Mouse (Mus musculus) heart, adult 2 months (tissue): ENCODE measurements around the gene Olfr678.

ENCODE experiments used
- CTCF ChIP-seq: fragments of 200-600 bp; IDR thresholded peaks from 2 replicates; pipeline ENCODE4 v1.8.1; 2022; ENCODE audit warnings: antibody characterized with exemption, mild to moderate bottlenecking, moderate library complexity
- EP300 ChIP-seq: fragments of 200-500 bp; IDR thresholded peaks from 2 replicates; pipeline ENCODE4 v1.6.1; 2011; ENCODE audit warnings: low read depth, low read length, control low read depth; ENCODE audit not compliant: insufficient read depth

GRCm38 (mm10) chr7:105064175-105064574 lies at the start of gene Olfr678:
- TF ChIP-seq CTCF (no peak), EP300 (no peak)
